Mouse (Mus musculus): ENCODE measurements at regions not wholly inside any gene's neighbourhood (a gene's known extent, or its start where the extent isn't known, plus 50 kb on each side); places are given as distances from the start of the nearest gene placed in this dataset.
"Not testable (repeated sequence)": the region's sequence is repeated elsewhere in the genome, so short reads cannot be mapped to it uniquely, and the experiment has no call there.

- DNase-seq = no peak
Observed at GRCm38 (mm10) chr1:164541711-164542110, 83.6 kb upstream of the Atp1b1 start.

GRCm38 (mm10) chr1:164538304-164539043, 80.3 kb upstream of the Atp1b1 start:
- DNase-seq = no peak

GRCm38 (mm10) chr1:164537324-164537948, 79.3 kb upstream of the Atp1b1 start:
- no peak for DNase-seq

GRCm38 (mm10) chr1:164532196-164532595, 74.0 kb upstream of the Atp1b1 start:
- peak; percentile 22 to 42 for DNase-seq

- DNase-seq = no peak
Observed at GRCm38 (mm10) chr1:164531741-164532140, 73.6 kb upstream of the Atp1b1 start.

- no peak for DNase-seq
Observed at GRCm38 (mm10) chr1:164526748-164527147, 68.6 kb upstream of the Atp1b1 start.

GRCm38 (mm10) chr1:164522377-164523150, 64.4 kb upstream of the Atp1b1 start:
- no peak for DNase-seq

GRCm38 (mm10) chr1:164521371-164522130, 63.4 kb upstream of the Atp1b1 start:
- no peak for DNase-seq

- DNase-seq = no peak
Observed at GRCm38 (mm10) chr1:164518866-164519265, 60.7 kb upstream of the Atp1b1 start.

- no peak for DNase-seq
Observed at GRCm38 (mm10) chr1:164518308-164518707, 60.2 kb upstream of the Atp1b1 start.

- DNase-seq = not testable (repeated sequence)
Observed at GRCm38 (mm10) chr1:164517362-164517761, 59.2 kb upstream of the Atp1b1 start.

GRCm38 (mm10) chr1:164511628-164512385, 53.7 kb upstream of the Atp1b1 start:
- no peak for DNase-seq

- no peak for DNase-seq
Observed at GRCm38 (mm10) chr1:164509226-164509625, 51.1 kb upstream of the Atp1b1 start.

- DNase-seq = no peak
Observed at GRCm38 (mm10) chr1:164508556-164508955, 50.4 kb upstream of the Atp1b1 start.

- no peak for DNase-seq
Observed at GRCm38 (mm10) chr1:164508106-164508505, 50.0 kb upstream of the Atp1b1 start.
